Mouse (Mus musculus) limb, embryonic 10.5 days (tissue): ENCODE results near the gene Itga11. TPM values are rescaled to one million over a fixed set of nuclear protein-coding genes. Genes with fewer than 3 reads are reported as not detected.
A peak's percentile ranks its signal among the peaks of the same experiment; 100 is the strongest.

Experiments used
- DNase-seq: peaks from one replicate; pipeline ENCODE4 v3.0.0-alpha.2; 2017; ENCODE audit warnings: low spot score
- H3K27ac ChIP-seq: fragments of 300-500 bp; sonication (generic); 2 replicates; pipeline ENCODE4 v1.5.1; 2016; ENCODE audit warnings: mild to moderate bottlenecking
- H3K27me3 ChIP-seq: fragments of 300-500 bp; sonication (generic); 2 replicates; pipeline ENCODE4 v1.6.1; 2016; ENCODE audit warnings: low read depth, mild to moderate bottlenecking; ENCODE audit not compliant: poor library complexity, severe bottlenecking
- H3K36me3 ChIP-seq: fragments of 300-500 bp; sonication (generic); 2 replicates; pipeline ENCODE4 v1.6.1; 2016; ENCODE audit warnings: mild to moderate bottlenecking, moderate library complexity
- H3K4me1 ChIP-seq: fragments of 300-500 bp; sonication (generic); 2 replicates; pipeline ENCODE4 v1.6.1; 2016
- H3K4me3 ChIP-seq: fragments of 300-500 bp; sonication (generic); 2 replicates; pipeline ENCODE4 v1.5.1; 2016; ENCODE audit warnings: mild to moderate bottlenecking, moderate library complexity
- H3K9me3 ChIP-seq: fragments of 300-500 bp; sonication (generic); replicated peaks from 2 replicates; pipeline ENCODE4 v1.6.1; 2016; ENCODE audit warnings: mild to moderate bottlenecking
- WGBS: fragments of 180-500 bp; shearing (Covaris S2); methylation state at CpG from one replicate; pipeline ENCODE4 v1.1.7; 2016; 5-methylcytosine and 5-hydroxymethylcytosine counted together
- polyA plus RNA-seq: library from polyadenylated mRNA; unstranded; fragments of >200 nt; fragmentation: Nextera tagmentation; extraction: Ambion mirVana; gene quantifications from 2 replicates; pipeline ENCODE4 v1.2.1, GENCODE M21; 2016

Gene Itga11
- polyA plus RNA-seq, result 0.45 and 2.2 TPM in 2 replicates

DNA sequence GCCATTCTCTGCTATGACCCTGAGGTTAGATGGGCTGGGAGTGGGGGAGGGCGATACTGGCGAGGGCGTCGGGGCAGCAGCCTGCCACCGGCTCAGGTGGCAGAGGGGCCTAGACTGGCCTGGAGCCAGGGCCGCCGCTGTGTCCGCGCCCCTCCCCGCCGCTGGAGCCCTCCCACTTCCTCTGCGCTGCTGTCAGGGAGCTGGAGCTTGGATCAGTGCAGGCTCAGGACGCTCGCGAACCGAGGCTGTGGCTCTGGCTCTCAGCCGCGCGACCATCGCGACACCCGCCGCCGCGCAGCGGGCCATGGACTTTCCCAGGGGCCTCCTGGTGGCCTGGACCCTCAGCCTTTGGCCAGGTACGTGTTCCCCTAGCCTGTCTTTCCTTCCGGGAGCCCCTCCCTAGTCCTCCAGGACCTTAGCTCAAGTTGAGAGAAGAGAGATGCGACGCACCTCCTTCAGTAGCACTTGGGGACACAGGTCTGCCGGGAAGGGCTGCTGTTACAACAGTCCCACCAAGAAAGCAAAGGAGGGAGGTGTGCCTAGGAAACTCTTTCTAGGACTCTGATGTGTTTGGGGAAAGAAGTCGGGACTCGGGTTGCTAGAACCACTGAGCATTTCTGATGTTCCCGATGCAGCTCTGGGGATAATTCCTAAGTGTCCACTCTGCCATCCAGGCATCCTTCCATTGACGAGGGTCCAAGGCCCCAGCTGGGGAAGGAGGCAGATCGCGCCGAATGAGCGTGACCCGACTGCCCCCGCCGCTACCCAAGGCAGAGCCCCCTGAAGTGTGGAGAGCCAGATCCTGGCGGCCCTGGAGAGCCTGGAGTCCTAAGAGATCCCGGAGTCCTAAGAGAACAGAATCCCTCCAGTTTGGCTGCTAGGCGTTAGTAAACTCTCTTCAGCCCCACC lies at the start of gene Itga11:
TSS of gene Itga11 (plus strand) at position 186 of the 909 bp plus-strand sequence.
- Histone ChIP-seq H3K36me3 (no peaks in the 10 kb centered on the region), H3K27me3 (peaks cover 66% of the 10 kb centered on the region), H3K4me3 (peak within 1 kb of the TSS; percentile 58), H3K27ac (peak within 1 kb of the TSS; percentile 81), H3K4me1 (peaks cover 34% of the 10 kb centered on the region), H3K9me3 (no peaks in the 10 kb centered on the region)
- WGBS, result under 1% methylated on average over 45 of the region's 45 CpGs
- DNase-seq, result peak; percentile 72

DNA sequence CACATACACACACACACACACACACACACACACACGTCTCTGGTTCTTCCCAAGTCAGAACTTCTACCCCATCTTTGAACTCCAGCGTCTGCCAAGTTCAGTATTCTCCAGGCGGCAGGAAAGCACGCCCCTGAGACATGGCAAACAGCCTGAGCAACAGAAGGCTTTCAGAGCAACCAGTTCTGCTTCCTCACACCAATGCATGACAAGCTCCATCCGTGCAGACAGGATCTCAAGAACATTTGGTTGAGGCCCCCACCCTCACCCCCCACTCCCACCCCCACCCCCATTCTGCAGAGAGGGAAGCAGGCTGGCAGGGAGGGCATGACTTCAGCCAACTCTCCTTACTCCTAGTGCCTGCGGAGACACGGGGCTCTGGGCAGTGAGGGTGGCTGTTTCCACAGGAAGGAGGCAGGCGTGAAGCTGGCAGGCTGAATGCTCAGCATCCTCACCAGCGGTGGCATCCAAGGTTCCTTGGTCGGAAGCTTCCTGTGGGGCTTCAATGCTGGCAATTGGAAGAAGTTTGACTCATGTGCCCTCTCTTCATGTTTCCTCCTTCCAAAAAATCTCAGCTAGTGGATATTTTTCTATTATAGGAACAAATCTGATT lies 46.9 kb upstream of the Itga11 start:
- Histone ChIP-seq H3K4me3 (no peak overlapping the region), H3K36me3 (no peaks in the 10 kb centered on the region), H3K27ac (0 out of 2 replicates have a peak overlapping the region, but pooled peaks have one; percentile 19), H3K27me3 (no peaks in the 10 kb centered on the region), H3K4me1 (peaks cover 15% of the 10 kb centered on the region), H3K9me3 (no peaks in the 10 kb centered on the region)
- WGBS, result 75% methylated on average over 10 of the region's 10 CpGs
- DNase-seq, result no peak

DNA sequence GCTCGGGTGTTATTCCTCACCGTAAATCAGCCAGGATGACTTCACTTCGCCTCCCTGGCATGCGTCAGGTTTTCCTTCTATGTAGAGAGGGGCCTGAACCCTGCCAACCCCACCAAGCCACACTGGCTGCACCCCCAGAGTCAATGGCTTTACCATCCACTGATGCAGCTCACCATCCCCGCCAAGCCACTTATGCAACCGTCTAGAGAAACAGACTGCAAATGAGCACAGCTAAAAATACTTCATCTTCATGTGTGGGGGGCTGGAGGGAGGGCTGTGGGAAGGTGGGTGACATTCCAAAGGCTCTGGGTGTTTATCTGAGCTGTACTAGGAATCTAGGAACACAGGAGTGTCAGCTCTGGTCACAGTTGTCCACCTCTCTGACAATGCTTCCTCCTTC lies 45.2 kb upstream of the Itga11 start:
- Histone ChIP-seq H3K27me3 (no peaks in the 10 kb centered on the region), H3K36me3 (no peaks in the 10 kb centered on the region), H3K27ac (no peak overlapping the region), H3K4me3 (no peak overlapping the region), H3K4me1 (peaks cover 12% of the 10 kb centered on the region), H3K9me3 (no peaks in the 10 kb centered on the region)
- DNase-seq, result no peak
- WGBS, result 80% methylated on average over 6 of the region's 6 CpGs

DNA sequence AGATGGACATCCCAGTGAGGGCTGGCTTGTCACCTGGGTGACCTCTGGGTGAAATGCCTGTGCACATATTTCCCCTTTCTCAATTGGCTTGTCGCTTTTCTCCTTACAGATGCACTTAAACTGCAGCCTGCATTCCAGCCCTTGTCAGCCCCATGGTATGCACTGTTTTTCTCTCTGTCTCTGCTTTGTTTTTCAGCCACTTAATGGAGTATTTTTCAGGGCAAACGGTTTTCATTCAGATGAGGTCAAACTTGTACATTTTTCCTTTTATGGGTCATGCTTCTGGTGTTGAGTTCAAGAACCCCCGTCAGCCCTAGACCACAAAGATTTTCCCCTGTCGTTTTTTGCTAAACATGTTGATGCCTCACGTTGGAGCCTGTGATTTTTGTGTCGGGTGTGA lies 39.6 kb upstream of the Itga11 start:
- H3K27ac ChIP-seq, result no peak overlapping the region
- WGBS, result 70% methylated on average over 6 of the region's 6 CpGs

DNA sequence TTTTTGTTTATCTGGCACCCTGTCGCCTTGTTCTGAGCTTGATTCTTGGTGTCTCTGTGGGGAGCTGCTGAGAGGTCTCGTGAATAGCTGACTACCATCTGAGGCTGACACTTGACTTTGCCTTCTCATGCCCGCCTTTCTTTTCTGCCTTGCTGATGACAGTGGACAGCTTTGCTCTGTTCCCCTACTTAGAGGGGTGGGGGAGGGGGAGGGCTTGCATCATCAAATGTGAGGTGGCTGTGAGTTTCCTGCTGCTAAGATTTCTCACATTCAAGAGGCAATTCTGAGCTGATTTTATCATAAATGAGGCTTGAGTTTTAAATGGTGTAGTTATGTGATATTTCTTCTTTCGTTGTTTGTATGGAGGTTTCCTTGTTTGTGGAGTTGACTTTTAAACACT lies 37.9 kb upstream of the Itga11 start:
- Histone ChIP-seq H3K9me3 (no peaks in the 10 kb centered on the region), H3K36me3 (no peaks in the 10 kb centered on the region), H3K27ac (no peak overlapping the region), H3K4me1 (peaks cover 19% of the 10 kb centered on the region), H3K27me3 (no peaks in the 10 kb centered on the region), H3K4me3 (no peak overlapping the region)
- DNase-seq, result no peak
- 79% methylated on average over 4 of the region's 4 CpGs for WGBS

More for the DNA sequence above, 39.6 kb upstream of the Itga11 start:
- Histone ChIP-seq H3K36me3 (no peaks in the 10 kb centered on the region), H3K27me3 (no peaks in the 10 kb centered on the region), H3K4me3 (no peak overlapping the region), H3K4me1 (peaks cover 8% of the 10 kb centered on the region; the same call in 1 of the 2 replicates), H3K9me3 (no peaks in the 10 kb centered on the region)
- DNase-seq, result no peak

DNA sequence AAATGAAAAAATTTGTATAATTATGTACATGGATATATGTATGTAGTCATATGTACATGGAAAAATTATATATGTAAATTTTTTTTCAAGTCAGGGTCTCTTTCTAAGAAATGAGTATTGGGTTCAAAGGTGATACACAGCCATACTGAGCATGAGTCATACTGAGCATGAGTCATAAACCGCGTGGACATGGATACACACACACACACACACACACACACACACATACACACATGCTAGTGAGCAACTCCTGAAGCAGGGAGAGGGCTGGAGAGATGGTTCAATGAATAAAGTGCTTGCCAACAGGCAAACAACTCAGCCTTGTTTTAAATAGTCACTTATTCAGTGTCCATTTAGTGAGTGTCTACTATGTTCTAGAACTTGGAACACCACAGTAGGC lies 37.4 kb upstream of the Itga11 start:
- no peak for DNase-seq
- no peaks in the 10 kb centered on the region for H3K9me3 ChIP-seq
- H3K27me3 ChIP-seq, result no peaks in the 10 kb centered on the region
- H3K36me3 ChIP-seq, result no peaks in the 10 kb centered on the region
- H3K4me3 ChIP-seq, result no peak overlapping the region
- no peak overlapping the region for H3K27ac ChIP-seq
- peaks cover 24% of the 10 kb centered on the region for H3K4me1 ChIP-seq
- WGBS, result 86% methylated on average over 2 of the region's 2 CpGs

DNA sequence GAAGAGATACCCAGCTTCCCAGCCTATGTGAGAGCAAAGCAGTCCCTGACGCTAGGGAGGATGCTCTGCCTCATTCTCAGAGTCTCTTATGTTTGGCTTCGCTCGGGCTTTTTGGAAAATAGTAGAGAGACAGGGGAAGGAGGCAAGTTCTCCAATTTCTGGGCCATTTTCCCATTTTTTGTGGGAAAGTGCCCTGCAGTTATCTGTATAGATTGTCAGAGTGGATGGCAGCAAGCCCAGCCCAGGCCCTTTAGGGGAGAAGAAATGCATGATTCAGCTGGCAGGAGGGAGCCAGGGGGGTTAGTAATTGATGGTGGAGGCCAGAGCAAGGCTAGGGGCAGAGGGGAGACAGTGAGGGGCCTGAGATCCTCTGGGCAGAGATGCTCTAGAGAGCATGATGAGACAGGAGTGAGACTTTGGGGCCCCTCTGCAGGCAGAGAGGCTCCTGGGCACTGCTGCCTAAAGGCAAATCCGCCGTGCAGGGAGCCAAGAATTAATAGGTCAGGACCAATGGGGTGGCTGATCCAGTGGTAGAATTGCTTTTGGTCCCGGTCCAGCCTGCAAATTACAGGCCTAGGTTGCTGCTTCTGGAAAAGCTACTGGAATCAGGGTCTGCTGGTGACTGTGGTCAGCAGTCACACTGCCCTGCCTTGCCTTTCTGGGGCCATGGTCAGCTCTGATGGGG lies 31.8 kb upstream of the Itga11 start:
- Histone ChIP-seq H3K36me3 (no peaks in the 10 kb centered on the region), H3K9me3 (no peaks in the 10 kb centered on the region), H3K4me1 (peaks cover 44% of the 10 kb centered on the region), H3K4me3 (no peak overlapping the region), H3K27me3 (no peaks in the 10 kb centered on the region), H3K27ac (peak overlapping the region; percentile 71)
- 84% methylated on average over 6 of the region's 6 CpGs for WGBS
- DNase-seq, result no peak

DNA sequence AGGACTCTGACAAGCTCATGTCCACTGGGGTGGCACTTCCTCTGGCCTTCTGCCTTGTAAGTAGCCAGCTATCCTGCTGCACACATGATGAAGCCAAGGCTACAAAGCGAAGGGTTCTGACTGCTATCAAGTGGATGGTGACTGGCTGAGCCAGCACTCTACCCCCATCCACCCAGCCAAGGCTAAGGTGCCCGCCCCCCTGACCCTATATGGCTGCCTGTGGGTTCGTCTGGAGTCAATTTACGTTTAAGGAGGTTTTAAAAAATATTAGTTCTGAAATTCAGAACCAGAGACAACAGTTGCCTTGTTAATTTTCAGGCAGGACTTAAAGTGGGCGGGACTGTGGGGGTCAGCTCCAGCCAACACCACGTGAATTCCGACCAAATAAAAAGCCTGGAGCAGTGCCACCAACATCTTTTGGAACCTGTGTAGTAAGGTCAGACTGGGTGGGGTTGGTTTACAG lies 30.9 kb upstream of the Itga11 start:
- Histone ChIP-seq H3K4me1 (peaks cover 44% of the 10 kb centered on the region), H3K4me3 (no peak overlapping the region), H3K36me3 (no peaks in the 10 kb centered on the region), H3K27me3 (no peaks in the 10 kb centered on the region), H3K27ac (peak overlapping the region; percentile 71), H3K9me3 (no peaks in the 10 kb centered on the region)
- WGBS, result 61% methylated on average over 7 of the region's 7 CpGs
- DNase-seq, result no peak

DNA sequence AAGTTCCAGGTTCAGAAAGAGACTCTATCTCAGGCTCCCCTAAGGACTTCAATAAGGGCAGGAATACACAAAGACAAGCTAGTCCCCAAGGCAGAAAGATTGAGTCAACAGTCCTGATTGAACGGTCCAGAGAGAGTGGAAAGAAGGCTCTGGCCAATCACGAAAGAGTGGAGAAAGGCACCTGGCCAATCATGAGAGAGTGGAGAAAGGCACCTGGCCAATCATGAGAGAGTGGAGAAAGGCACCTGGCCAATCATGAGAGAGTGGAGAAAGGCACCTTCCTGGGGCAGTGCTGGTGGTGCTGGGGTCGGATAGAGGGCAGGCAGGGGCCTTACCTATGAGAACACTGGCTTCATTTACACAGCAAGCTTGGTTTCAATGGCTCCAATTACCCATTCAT lies 28.2 kb upstream of the Itga11 start:
- no peak overlapping the region; the same call in 1 of the 2 replicates for H3K27ac ChIP-seq

DNA sequence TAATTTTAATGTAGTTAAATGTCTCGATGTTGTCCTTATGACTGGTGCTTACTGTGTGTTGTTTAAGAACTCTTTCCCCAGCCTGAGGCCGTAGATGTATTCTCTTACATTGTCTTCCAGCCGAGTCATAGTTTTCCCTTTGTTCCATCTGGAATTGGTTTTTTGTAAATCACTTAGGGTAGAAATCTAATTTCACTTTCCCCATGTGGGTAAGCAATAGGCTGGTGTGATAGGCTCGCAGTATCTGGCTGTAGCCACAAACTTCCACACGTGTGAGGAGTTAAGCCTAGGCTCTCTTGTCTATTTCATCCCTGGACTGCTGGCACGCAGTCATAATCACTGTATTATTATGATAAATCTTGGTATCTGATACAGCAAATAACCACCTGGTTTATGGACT lies 26.9 kb upstream of the Itga11 start:
- 92% methylated on average over 6 of the region's 6 CpGs for WGBS
- Histone ChIP-seq H3K27me3 (no peaks in the 10 kb centered on the region), H3K4me1 (peaks cover 26% of the 10 kb centered on the region), H3K27ac (no peak overlapping the region), H3K9me3 (no peaks in the 10 kb centered on the region), H3K36me3 (no peaks in the 10 kb centered on the region), H3K4me3 (no peak overlapping the region)
- DNase-seq, result no peak

More for the DNA sequence above, 28.2 kb upstream of the Itga11 start:
- H3K4me1 ChIP-seq, result peaks cover 39% of the 10 kb centered on the region
- H3K27me3 ChIP-seq, result no peaks in the 10 kb centered on the region
- H3K36me3 ChIP-seq, result no peaks in the 10 kb centered on the region
- no peaks in the 10 kb centered on the region for H3K9me3 ChIP-seq
- WGBS, result 80% methylated on average over 3 of the region's 3 CpGs
- DNase-seq, result no peak
- H3K4me3 ChIP-seq, result no peak overlapping the region

DNA sequence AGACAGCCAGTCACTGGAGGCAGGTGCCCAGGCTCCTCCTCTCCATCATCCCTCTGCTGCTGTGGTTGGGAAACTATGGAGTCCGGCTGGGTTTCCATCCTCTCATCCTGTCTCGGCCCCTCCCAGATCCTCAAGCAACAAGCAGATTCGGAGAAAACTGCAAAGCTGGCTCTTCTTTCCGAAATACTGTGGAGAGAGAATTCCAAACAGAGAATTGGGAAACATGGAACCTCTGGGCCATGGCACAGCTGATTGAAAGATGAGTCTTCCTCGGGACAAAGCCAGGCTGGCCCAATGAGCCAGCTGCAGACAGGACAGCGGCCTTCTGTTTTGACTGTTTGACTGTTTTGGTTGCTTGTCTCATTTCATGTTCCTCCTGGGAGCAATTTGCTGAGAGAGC lies 23.3 kb upstream of the Itga11 start:
- H3K36me3 ChIP-seq, result no peaks in the 10 kb centered on the region
- no peak overlapping the region for H3K27ac ChIP-seq
- H3K27me3 ChIP-seq, result no peaks in the 10 kb centered on the region
- H3K9me3 ChIP-seq, result no peaks in the 10 kb centered on the region
- no peak overlapping the region for H3K4me3 ChIP-seq
- DNase-seq, result no peak
- WGBS, result 68% methylated on average over 6 of the region's 6 CpGs
- peaks cover 3% of the 10 kb centered on the region; the same call in 1 of the 2 replicates for H3K4me1 ChIP-seq

DNA sequence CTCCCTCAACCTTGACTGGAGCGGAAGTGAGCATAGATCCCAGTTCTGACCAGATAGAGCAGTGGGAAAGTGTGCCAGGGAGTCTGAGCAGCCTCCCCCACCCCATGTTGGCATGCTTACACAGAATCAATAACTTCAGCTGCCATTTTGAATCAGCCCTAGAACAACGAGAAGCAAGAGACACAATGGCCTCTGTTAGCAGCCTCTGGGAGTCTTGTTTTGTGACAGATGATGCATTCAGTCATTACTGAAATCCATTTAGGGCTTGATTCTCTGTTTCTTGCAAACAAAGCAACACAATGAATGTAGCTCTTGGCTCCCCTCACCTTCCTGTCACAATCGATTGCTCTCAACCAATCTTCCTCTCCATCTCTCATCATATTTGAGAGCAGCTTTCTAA lies 19.6 kb upstream of the Itga11 start:
- H3K9me3 ChIP-seq, result no peaks in the 10 kb centered on the region
- no peak overlapping the region for H3K4me3 ChIP-seq

More for the DNA sequence above, 19.6 kb upstream of the Itga11 start:
- Histone ChIP-seq H3K36me3 (no peaks in the 10 kb centered on the region), H3K27me3 (no peaks in the 10 kb centered on the region), H3K27ac (no peak overlapping the region), H3K4me1 (peaks cover 3% of the 10 kb centered on the region; the same call in 1 of the 2 replicates)
- DNase-seq, result no peak
- 93% methylated on average over 3 of the region's 3 CpGs for WGBS
